Mouse (Mus musculus) intestine, postnatal 0 days (tissue): ENCODE data around the gene Tlr13. TPM values are rescaled to one million over a fixed set of nuclear protein-coding genes. Genes with fewer than 3 reads are reported as not detected.

Experiments
- ATAC-seq: fragments of 200-750 bp; cut with Nextera tagmentation; 2 replicates; pipeline ENCODE4 v1.8.0; 2017; ENCODE audit warnings: mild to moderate bottlenecking, moderate TSS enrichment, moderate library complexity
- H3K27ac ChIP-seq: fragments of 300-500 bp; sonication (generic); 2 replicates; pipeline ENCODE4 v1.5.1; 2014; ENCODE audit warnings: mild to moderate bottlenecking, low read depth, low read length, moderate library complexity
- H3K27me3 ChIP-seq: fragments of 300-500 bp; sonication (generic); replicated peaks from 2 replicates; pipeline ENCODE4 v1.6.1; 2014; ENCODE audit warnings: low read length, mixed read lengths; ENCODE audit not compliant: control insufficient read depth, insufficient read depth
- H3K36me3 ChIP-seq: fragments of 300-500 bp; sonication (generic); 2 replicates; pipeline ENCODE4 v1.6.1; 2014; ENCODE audit warnings: mild to moderate bottlenecking, moderate library complexity; ENCODE audit not compliant: control insufficient read depth, insufficient read depth
- H3K4me1 ChIP-seq: fragments of 300-500 bp; sonication (generic); replicated peaks from 2 replicates; pipeline ENCODE4 v1.6.1; 2014; ENCODE audit warnings: antibody characterized with exemption, low read length, mixed read lengths; ENCODE audit not compliant: control insufficient read depth, insufficient read depth
- H3K4me2 ChIP-seq: fragments of 300-500 bp; sonication (generic); replicated peaks from 2 replicates; pipeline ENCODE4 v1.6.1; 2014; ENCODE audit warnings: low read depth, mild to moderate bottlenecking, moderate library complexity
- H3K4me3 ChIP-seq: fragments of 300-500 bp; sonication (generic); 2 replicates; pipeline ENCODE4 v1.5.1; 2014; ENCODE audit warnings: low read depth, low read length
- H3K9ac ChIP-seq: fragments of 300-500 bp; sonication (generic); 2 replicates; pipeline ENCODE4 v1.6.1; 2014; ENCODE audit warnings: mild to moderate bottlenecking, low read depth, low read length
- H3K9me3 ChIP-seq: fragments of 300-500 bp; sonication (generic); 2 replicates; pipeline ENCODE4 v1.6.1; 2016; ENCODE audit warnings: mixed run types; ENCODE audit not compliant: control insufficient read depth
- CTCF ChIP-seq: sonication (generic); IDR thresholded peaks from 2 replicates; pipeline ENCODE4 v1.5.1; 2016; ENCODE audit warnings: low read depth, mild to moderate bottlenecking, control low read depth, antibody characterized with exemption, moderate library complexity
- WGBS: fragments of 180-500 bp; shearing (Covaris S2); extraction: QIAGEN DNeasy Blood & Tissue Kit; methylation state at CpG from one replicate; pipeline ENCODE4 v1.1.7; 2014; 5-methylcytosine and 5-hydroxymethylcytosine counted together
- polyA plus RNA-seq: library from polyadenylated mRNA; unstranded; fragments of >200 nt; fragmentation: Nextera tagmentation; extraction: Ambion mirVana; gene quantifications from 2 replicates; pipeline ENCODE4 v1.2.1, GENCODE M21; 2015

Gene Tlr13
- 0.82 and 0.94 TPM in 2 replicates for polyA plus RNA-seq

DNA sequence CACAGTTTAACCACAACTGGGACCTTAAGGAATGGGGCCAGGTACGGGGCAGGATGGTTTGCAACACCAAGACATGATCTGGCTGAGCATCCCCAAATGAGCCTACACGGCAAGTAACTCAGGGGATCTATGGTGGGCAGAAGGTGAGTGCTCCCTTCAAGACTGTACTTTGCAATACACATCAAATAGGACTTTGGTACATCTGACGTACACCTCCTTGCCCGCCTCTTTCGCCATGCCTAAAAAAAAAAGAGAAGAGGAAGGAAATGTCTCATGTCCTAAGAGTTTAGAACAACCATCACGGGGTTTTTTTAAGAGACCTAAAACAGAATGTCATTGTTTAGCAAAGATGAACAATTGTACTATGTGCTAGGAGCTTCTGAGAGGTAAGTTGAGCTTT lies at the start of gene Tlr13:
Gene Tlr13, plus strand, starts transcription at position 269 of the 400 bp plus-strand sequence.
- no peak within 1 kb of the TSS for H3K4me3 ChIP-seq
- WGBS: 87% methylated on average over 6 of the region's 6 CpGs
- H3K27me3 ChIP-seq: no peaks in the 10 kb centered on the region
- H3K27ac ChIP-seq: no peak within 1 kb of the TSS
- H3K4me1 ChIP-seq: no peaks in the 10 kb centered on the region
- no peak for TF ChIP-seq CTCF
- no peaks in the 10 kb centered on the region for H3K36me3 ChIP-seq
- no peak for ATAC-seq
- no peak within 1 kb of the TSS for H3K9ac ChIP-seq
- H3K4me2 ChIP-seq: no peak within 1 kb of the TSS
- H3K9me3 ChIP-seq: no peaks in the 10 kb centered on the region

- ATAC-seq: no peak
- TF ChIP-seq CTCF: peak; percentile 78
Measured at GRCm38 (mm10) chrX:106105464-106105863, 37.5 kb upstream of the Tlr13 start.

DNA sequence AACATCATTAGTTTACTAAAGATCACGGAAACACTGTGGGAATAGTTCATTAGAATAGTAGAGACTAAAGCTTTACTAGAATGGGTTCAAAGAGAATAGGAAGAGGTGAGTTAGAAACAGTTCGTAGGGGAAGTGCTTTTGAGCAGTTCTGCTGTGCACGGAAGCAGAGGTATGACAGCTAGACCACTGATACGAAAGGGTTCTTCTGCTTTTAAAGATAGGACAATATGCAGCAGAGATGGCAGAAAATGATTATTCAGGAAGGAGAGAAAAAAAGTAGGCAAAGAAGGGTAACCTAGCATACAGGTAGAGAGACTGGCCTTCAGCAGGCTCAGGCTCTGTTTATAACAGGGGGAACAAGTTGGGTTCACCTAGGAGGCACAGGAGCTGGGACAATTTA lies 29.1 kb upstream of the Tlr13 start:
- no peak for TF ChIP-seq CTCF
- H3K9ac ChIP-seq: no peak overlapping the region
- H3K27me3 ChIP-seq: no peaks in the 10 kb centered on the region
- H3K27ac ChIP-seq: no peak overlapping the region
- no peak overlapping the region for H3K4me3 ChIP-seq
- 0 out of 2 replicates have a peak, but pooled peaks cover 7% of the 10 kb centered on the region for H3K36me3 ChIP-seq
- H3K4me1 ChIP-seq: no peaks in the 10 kb centered on the region
- no peak overlapping the region for H3K4me2 ChIP-seq
- 88% methylated on average over 4 of the region's 4 CpGs for WGBS
- H3K9me3 ChIP-seq: no peaks in the 10 kb centered on the region
- ATAC-seq: no peak

More at GRCm38 (mm10) chrX:106105464-106105863, 37.5 kb upstream of the Tlr13 start:
- no peaks in the 10 kb centered on the region for H3K9me3 ChIP-seq
- WGBS: 57% methylated on average over 2 of the region's 2 CpGs
- H3K9ac ChIP-seq: no peak overlapping the region
- H3K27ac ChIP-seq: peak overlapping the region; percentile 15; the same call in 1 of the 2 replicates
- no peaks in the 10 kb centered on the region for H3K27me3 ChIP-seq
- H3K4me1 ChIP-seq: no peaks in the 10 kb centered on the region
- no peak overlapping the region for H3K4me2 ChIP-seq
- peaks cover 8% of the 10 kb centered on the region; the same call in 1 of the 2 replicates for H3K36me3 ChIP-seq
- no peak overlapping the region for H3K4me3 ChIP-seq

DNA sequence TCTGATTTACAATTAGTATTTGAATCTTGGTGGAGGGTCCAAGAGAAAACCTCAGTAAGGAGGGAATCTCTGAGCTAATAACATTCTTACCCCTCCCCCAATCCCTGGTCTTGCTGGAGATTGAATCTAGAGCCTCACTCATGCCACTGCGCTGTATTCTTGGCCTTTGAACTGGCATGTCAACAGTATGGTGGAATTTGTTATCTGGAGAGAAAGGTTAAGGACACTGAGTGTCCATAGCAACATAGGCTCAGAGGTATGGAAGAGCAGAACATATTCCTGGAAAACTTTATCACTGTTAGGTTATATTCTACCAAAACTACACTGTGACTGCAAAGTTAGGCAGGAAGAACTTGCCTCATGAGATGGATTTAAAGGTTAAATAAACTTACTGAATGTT lies 28.3 kb upstream of the Tlr13 start:
- Histone ChIP-seq H3K27ac (no peak overlapping the region), H3K4me1 (no peaks in the 10 kb centered on the region), H3K36me3 (0 out of 2 replicates have a peak, but pooled peaks cover 7% of the 10 kb centered on the region), H3K4me2 (no peak overlapping the region), H3K27me3 (no peaks in the 10 kb centered on the region), H3K9me3 (no peaks in the 10 kb centered on the region), H3K9ac (no peak overlapping the region), H3K4me3 (no peak overlapping the region)
- TF ChIP-seq CTCF: no peak
- WGBS: 79% methylated on average over 1 of the region's 1 CpGs
- ATAC-seq: no peak

DNA sequence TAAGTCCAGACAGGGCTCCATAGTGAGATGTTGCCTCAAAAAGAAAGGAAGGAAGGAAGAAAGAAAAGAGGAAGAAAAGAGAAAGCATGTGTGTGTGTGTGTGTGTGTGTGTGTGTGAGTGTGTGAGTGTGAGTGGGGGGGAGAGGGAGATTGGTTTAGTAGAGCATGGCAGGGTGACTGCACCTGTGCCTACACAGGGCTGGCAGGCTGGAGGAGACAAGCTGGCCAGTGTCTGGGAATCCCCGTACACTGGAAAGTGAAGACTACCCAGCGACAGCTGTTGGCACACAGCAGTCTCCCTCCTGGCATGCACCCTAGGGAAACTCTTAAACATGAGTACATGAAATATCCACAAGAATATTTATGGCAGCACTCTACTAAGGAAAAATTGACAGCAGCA lies 20.2 kb upstream of the Tlr13 start:
- H3K4me2 ChIP-seq: no peak overlapping the region
- H3K4me1 ChIP-seq: no peaks in the 10 kb centered on the region
- no peak overlapping the region for H3K27ac ChIP-seq
- no peak overlapping the region for H3K4me3 ChIP-seq
- 74% methylated on average over 2 of the region's 2 CpGs for WGBS
- no peaks in the 10 kb centered on the region for H3K9me3 ChIP-seq
- TF ChIP-seq CTCF: no peak
- no peak overlapping the region for H3K9ac ChIP-seq
- ATAC-seq: no peak
- H3K36me3 ChIP-seq: 0 out of 2 replicates have a peak, but pooled peaks cover 13% of the 10 kb centered on the region
- H3K27me3 ChIP-seq: no peaks in the 10 kb centered on the region

- Histone ChIP-seq H3K27me3 (no peaks in the 10 kb centered on the region), H3K9me3 (no peaks in the 10 kb centered on the region), H3K4me2 (no peak overlapping the region), H3K27ac (no peak overlapping the region), H3K4me1 (no peaks in the 10 kb centered on the region), H3K36me3 (0 out of 2 replicates have a peak, but pooled peaks cover 4% of the 10 kb centered on the region), H3K9ac (no peak overlapping the region), H3K4me3 (no peak overlapping the region)
- TF ChIP-seq CTCF: no peak
- 62% methylated on average over 6 of the region's 6 CpGs for WGBS
- no peak for ATAC-seq
Measured at GRCm38 (mm10) chrX:106128283-106128682, 14.7 kb upstream of the Tlr13 start.

- H3K9me3 ChIP-seq: no peaks in the 10 kb centered on the region
- H3K4me3 ChIP-seq: no peak overlapping the region
- H3K4me1 ChIP-seq: no peaks in the 10 kb centered on the region
- H3K27me3 ChIP-seq: no peaks in the 10 kb centered on the region
- no peaks in the 10 kb centered on the region for H3K36me3 ChIP-seq
- TF ChIP-seq CTCF: no peak
- ATAC-seq: no peak
- 84% methylated on average over 4 of the region's 4 CpGs for WGBS
- no peak overlapping the region for H3K9ac ChIP-seq
- H3K4me2 ChIP-seq: no peak overlapping the region
- no peak overlapping the region for H3K27ac ChIP-seq
Measured at GRCm38 (mm10) chrX:106129877-106130276, 13.1 kb upstream of the Tlr13 start.
